Mouse (Mus musculus) forebrain, embryonic 12.5 days (tissue): Measurements from ENCODE around the gene Tnnt3. TPM values are rescaled to one million over a fixed set of nuclear protein-coding genes. Genes with fewer than 3 reads are reported as not detected.

Experiments
- ATAC-seq: fragments of 200-750 bp; cut with Nextera tagmentation; 2 replicates; pipeline ENCODE4 v1.8.0; 2017; ENCODE audit warnings: moderate TSS enrichment; ENCODE audit not compliant: low FRiP score
- H3K27ac ChIP-seq: fragments of 300-500 bp; sonication (generic); 2 replicates; pipeline ENCODE4 v1.5.1; 2016; ENCODE audit warnings: mild to moderate bottlenecking
- H3K27me3 ChIP-seq: fragments of 300-500 bp; sonication (generic); 2 replicates; pipeline ENCODE4 v1.6.1; 2016; ENCODE audit warnings: mild to moderate bottlenecking
- H3K36me3 ChIP-seq: fragments of 300-500 bp; sonication (generic); replicated peaks from 2 replicates; pipeline ENCODE4 v1.6.1; 2016; ENCODE audit warnings: mild to moderate bottlenecking
- H3K4me1 ChIP-seq: fragments of 300-500 bp; sonication (generic); 2 replicates; pipeline ENCODE4 v1.6.1; 2016
- H3K4me2 ChIP-seq: fragments of 300-500 bp; sonication (generic); 2 replicates; pipeline ENCODE4 v1.6.1; 2016; ENCODE audit warnings: mild to moderate bottlenecking, moderate library complexity
- H3K4me3 ChIP-seq: fragments of 300-500 bp; sonication (generic); replicated peaks from 2 replicates; pipeline ENCODE4 v1.5.1; 2016; ENCODE audit warnings: mild to moderate bottlenecking
- H3K9ac ChIP-seq: fragments of 300-500 bp; sonication (generic); 2 replicates; pipeline ENCODE4 v1.6.1; 2016; ENCODE audit warnings: mild to moderate bottlenecking
- H3K9me3 ChIP-seq: fragments of 300-500 bp; sonication (generic); 2 replicates; pipeline ENCODE4 v1.6.1; 2016
- WGBS: fragments of 180-500 bp; shearing (Covaris S2); methylation state at CpG from one replicate; pipeline ENCODE4 v1.1.7; 2016; 5-methylcytosine and 5-hydroxymethylcytosine counted together
- polyA plus RNA-seq: library from polyadenylated mRNA; unstranded; fragments of >200 nt; fragmentation: Nextera tagmentation; extraction: Ambion mirVana; gene quantifications from 2 replicates; pipeline ENCODE4 v1.2.1, GENCODE M21; 2016

Gene Tnnt3
- 0.78 TPM in 1 of 2 replicates, not detected in the other for polyA plus RNA-seq

GRCm38 (mm10) chr7:142498575-142498974 lies at the start of gene Tnnt3:
TSS of gene Tnnt3 (plus strand) at chr7:142498836.
- H3K9me3 ChIP-seq = no peaks in the 10 kb centered on the region
- H3K27ac ChIP-seq = no peak within 1 kb of the TSS
- H3K4me3 ChIP-seq = no peak within 1 kb of the TSS
- no peaks in the 10 kb centered on the region for H3K27me3 ChIP-seq
- no peak for ATAC-seq
- H3K4me1 ChIP-seq = no peaks in the 10 kb centered on the region
- 94% methylated on average over 2 of the region's 2 CpGs for WGBS
- no peak within 1 kb of the TSS for H3K9ac ChIP-seq
- H3K4me2 ChIP-seq = no peak within 1 kb of the TSS
- H3K36me3 ChIP-seq = no peaks in the 10 kb centered on the region

DNA sequence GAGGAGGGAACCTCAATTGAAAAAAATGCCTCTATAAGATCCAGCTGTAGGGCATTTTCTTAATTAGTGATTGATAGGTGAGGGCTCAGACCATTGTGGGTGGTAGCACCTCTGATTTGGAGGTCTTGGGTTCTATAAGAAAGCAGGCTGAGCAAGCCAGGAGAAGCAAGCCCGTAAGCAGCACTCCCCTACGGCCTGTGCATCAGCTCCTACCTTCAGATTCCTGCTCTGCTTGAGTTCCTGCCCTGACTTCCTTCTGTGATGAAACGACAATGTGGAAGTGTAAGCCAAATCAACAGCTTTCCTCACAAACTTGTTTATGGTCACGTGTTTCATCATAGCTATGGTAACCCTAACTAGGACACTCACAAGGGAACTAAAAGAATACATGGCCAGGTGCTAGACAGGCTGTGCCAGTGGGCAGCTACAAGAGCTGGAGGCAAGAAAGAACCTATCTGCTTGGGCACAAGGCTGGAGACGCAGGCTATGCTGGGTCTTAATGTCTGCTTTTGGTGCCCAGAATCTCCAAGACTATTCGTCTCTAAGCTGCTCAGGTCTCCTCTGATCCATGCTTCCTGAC lies 49.5 kb upstream of the Tnnt3 start:
- H3K9ac ChIP-seq = no peak overlapping the region
- 80% methylated on average over 6 of the region's 6 CpGs for WGBS
- H3K4me1 ChIP-seq = no peaks in the 10 kb centered on the region
- H3K36me3 ChIP-seq = no peaks in the 10 kb centered on the region
- H3K4me2 ChIP-seq = no peak overlapping the region
- no peaks in the 10 kb centered on the region for H3K27me3 ChIP-seq
- ATAC-seq = no peak
- H3K9me3 ChIP-seq = no peaks in the 10 kb centered on the region
- H3K27ac ChIP-seq = no peak overlapping the region
- H3K4me3 ChIP-seq = no peak overlapping the region

- peaks cover 26% of the 10 kb centered on the region for H3K4me1 ChIP-seq
- ATAC-seq = no peak
- H3K9me3 ChIP-seq = no peaks in the 10 kb centered on the region
- H3K4me3 ChIP-seq = no peak overlapping the region
- H3K4me2 ChIP-seq = no peak overlapping the region
- no peaks in the 10 kb centered on the region for H3K27me3 ChIP-seq
- H3K27ac ChIP-seq = peak overlapping the region; percentile 75; the same call in 1 of the 2 replicates
- H3K36me3 ChIP-seq = no peaks in the 10 kb centered on the region
- 24% methylated on average over 1 of the region's 1 CpGs for WGBS
- H3K9ac ChIP-seq = no peak overlapping the region
Measured at GRCm38 (mm10) chr7:142454706-142455105, 43.9 kb upstream of the Tnnt3 start.

DNA sequence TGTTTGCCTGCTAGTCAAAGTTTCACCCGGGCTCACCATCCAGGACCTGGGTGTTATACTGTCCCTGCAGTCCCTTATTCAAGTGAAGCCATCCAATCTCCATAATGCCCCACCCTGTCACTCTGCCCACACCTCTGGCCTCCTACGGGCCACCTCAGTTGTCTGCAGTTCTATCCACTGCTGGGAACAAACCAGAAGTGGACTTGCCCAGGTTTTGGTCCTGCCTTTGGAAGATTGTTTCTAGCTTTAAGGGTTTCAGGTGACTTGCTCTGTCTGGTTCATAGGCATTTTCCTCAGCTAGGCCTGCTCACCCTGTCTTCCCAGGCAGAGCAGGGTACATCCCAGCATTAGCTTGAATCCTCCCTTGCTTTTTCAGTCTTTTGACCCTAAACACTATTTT lies 43.4 kb upstream of the Tnnt3 start:
- Histone ChIP-seq H3K36me3 (no peaks in the 10 kb centered on the region), H3K27ac (peak overlapping the region; percentile 75; the same call in 1 of the 2 replicates), H3K4me2 (no peak overlapping the region), H3K27me3 (no peaks in the 10 kb centered on the region), H3K9ac (no peak overlapping the region), H3K9me3 (no peaks in the 10 kb centered on the region), H3K4me1 (peaks cover 26% of the 10 kb centered on the region), H3K4me3 (no peak overlapping the region)
- no peak for ATAC-seq
- WGBS = 61% methylated on average over 2 of the region's 2 CpGs

DNA sequence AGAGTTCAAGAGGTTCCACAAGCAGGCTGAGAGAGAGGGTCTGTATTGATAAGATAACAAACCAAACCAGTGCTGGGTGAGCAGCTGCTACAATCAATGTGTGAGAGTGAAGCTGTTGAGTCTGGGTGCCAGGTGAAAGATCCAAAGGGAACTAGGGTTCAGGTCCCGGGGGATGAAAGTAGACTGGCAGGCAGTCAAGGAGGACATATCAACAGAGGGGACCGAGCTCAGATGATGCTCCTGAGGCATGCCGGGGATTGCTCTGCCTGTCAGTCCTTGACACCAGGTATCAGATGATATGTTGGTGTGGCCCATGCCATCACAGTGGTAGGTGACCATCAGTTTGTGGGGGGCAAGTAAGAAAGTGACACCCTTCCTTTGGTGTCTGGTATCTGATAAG lies 41.8 kb upstream of the Tnnt3 start:
- H3K27ac ChIP-seq = peak overlapping the region; percentile 77
- H3K9me3 ChIP-seq = no peaks in the 10 kb centered on the region
- H3K36me3 ChIP-seq = no peaks in the 10 kb centered on the region
- ATAC-seq = no peak
- peaks cover 26% of the 10 kb centered on the region for H3K4me1 ChIP-seq
- no peak overlapping the region for H3K4me2 ChIP-seq
- no peak overlapping the region for H3K9ac ChIP-seq
- H3K27me3 ChIP-seq = no peaks in the 10 kb centered on the region
- 86% methylated on average over 3 of the region's 3 CpGs for WGBS
- H3K4me3 ChIP-seq = no peak overlapping the region

DNA sequence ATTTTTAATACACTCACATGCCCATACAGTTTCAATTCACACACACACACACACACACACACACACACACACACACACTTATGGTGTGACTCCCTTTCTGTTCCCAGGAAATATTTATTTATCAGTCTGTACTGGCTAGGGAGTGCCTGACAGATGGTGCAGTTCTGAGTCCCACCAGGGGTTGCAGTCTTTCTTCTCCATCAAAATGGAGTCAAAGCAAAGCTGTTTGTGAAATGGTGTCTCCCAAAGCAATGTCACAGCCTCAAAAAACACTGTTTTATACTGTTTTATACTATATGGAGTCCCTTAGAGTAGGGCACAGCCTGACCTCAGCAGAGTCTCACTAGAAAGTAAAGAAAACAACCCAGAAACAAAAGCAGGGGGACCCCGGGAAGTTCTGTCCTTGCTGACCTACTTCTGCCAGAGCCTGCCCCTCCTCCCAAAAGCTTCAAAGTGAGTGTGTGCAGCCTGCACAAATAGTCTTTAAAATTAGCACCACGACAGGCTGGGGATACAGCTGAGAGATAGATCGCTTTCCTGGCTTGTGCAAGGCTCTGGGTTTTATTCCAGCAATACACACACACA lies 41.3 kb upstream of the Tnnt3 start:
- H3K9ac ChIP-seq = no peak overlapping the region
- 25% methylated on average over 3 of the region's 3 CpGs for WGBS
- peak overlapping the region; percentile 77 for H3K27ac ChIP-seq
- no peaks in the 10 kb centered on the region for H3K36me3 ChIP-seq
- no peak overlapping the region for H3K4me2 ChIP-seq
- no peaks in the 10 kb centered on the region for H3K27me3 ChIP-seq
- peak; percentile 72 for ATAC-seq
- peaks cover 26% of the 10 kb centered on the region for H3K4me1 ChIP-seq
- no peaks in the 10 kb centered on the region for H3K9me3 ChIP-seq
- H3K4me3 ChIP-seq = no peak overlapping the region

GRCm38 (mm10) chr7:142458026-142458425 lies 40.6 kb upstream of the Tnnt3 start:
- Histone ChIP-seq H3K4me3 (no peak overlapping the region), H3K36me3 (no peaks in the 10 kb centered on the region), H3K4me2 (no peak overlapping the region), H3K27ac (peak overlapping the region; percentile 77), H3K27me3 (0 out of 2 replicates have a peak, but pooled peaks cover 3% of the 10 kb centered on the region), H3K9me3 (no peaks in the 10 kb centered on the region), H3K9ac (no peak overlapping the region), H3K4me1 (peaks cover 26% of the 10 kb centered on the region)
- WGBS = 55% methylated on average over 2 of the region's 2 CpGs
- ATAC-seq = no peak

DNA sequence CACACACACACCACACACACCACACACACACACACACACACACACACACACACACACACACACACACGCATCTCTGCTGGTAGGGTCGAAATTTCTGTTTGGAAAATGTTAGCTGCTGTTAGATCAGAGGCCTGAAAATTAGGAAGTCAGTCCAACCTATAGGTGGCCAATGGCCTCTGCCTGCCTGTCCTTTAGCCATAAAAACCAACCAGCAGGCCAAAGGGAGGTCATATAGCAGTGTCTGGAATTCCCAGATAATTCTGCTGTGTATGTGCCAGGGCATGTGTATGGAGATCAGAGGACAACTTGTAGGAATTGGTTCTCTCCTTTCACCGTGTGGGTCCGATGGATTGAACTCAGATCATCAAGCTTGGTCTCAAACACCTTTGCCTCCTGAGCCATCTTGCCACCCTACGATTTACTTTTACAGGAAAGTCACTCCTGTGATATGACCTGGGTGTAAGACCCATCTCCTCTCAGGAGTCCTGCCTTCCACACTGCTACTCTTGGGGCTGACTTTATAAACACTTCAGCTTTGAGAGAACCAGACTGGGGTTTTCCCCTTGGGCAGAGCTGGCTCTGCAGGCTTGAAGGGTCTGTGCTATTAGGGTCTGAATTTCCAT lies 39.8 kb upstream of the Tnnt3 start:
- H3K9ac ChIP-seq = no peak overlapping the region
- H3K27me3 ChIP-seq = 0 out of 2 replicates have a peak, but pooled peaks cover 4% of the 10 kb centered on the region
- H3K9me3 ChIP-seq = no peaks in the 10 kb centered on the region
- no peak overlapping the region for H3K4me3 ChIP-seq
- 85% methylated on average over 5 of the region's 5 CpGs for WGBS
- no peaks in the 10 kb centered on the region for H3K36me3 ChIP-seq
- H3K4me2 ChIP-seq = no peak overlapping the region
- H3K27ac ChIP-seq = peak overlapping the region; percentile 77; the same call in 1 of the 2 replicates
- peaks cover 26% of the 10 kb centered on the region for H3K4me1 ChIP-seq
- no peak for ATAC-seq

- Histone ChIP-seq H3K4me2 (no peak overlapping the region), H3K9ac (no peak overlapping the region), H3K4me1 (peaks cover 26% of the 10 kb centered on the region), H3K36me3 (no peaks in the 10 kb centered on the region), H3K4me3 (no peak overlapping the region), H3K27ac (0 out of 2 replicates have a peak overlapping the region, but pooled peaks have one; percentile 53), H3K9me3 (no peaks in the 10 kb centered on the region), H3K27me3 (0 out of 2 replicates have a peak, but pooled peaks cover 4% of the 10 kb centered on the region)
- 75% methylated on average over 2 of the region's 2 CpGs for WGBS
- ATAC-seq = no peak
Measured at GRCm38 (mm10) chr7:142459299-142459691, 39.3 kb upstream of the Tnnt3 start.

- no peak within 1 kb of the TSS for H3K4me3 ChIP-seq
- H3K9me3 ChIP-seq = no peaks in the 10 kb centered on the region
- 0 out of 2 replicates have a peak, but pooled peaks cover 4% of the 10 kb centered on the region for H3K27me3 ChIP-seq
- no peak for ATAC-seq
- no peak within 1 kb of the TSS for H3K4me2 ChIP-seq
- H3K4me1 ChIP-seq = peaks cover 19% of the 10 kb centered on the region
- no peak within 1 kb of the TSS for H3K27ac ChIP-seq
- no peak within 1 kb of the TSS for H3K9ac ChIP-seq
- no peaks in the 10 kb centered on the region for H3K36me3 ChIP-seq
- WGBS = 95% methylated on average over 7 of the region's 7 CpGs
Measured at GRCm38 (mm10) chr7:142460636-142461077, 38.0 kb upstream of the Tnnt3 start, which contains the start of gene Lsp1. TSS of gene Lsp1 (plus strand) at chr7:142460809.

DNA sequence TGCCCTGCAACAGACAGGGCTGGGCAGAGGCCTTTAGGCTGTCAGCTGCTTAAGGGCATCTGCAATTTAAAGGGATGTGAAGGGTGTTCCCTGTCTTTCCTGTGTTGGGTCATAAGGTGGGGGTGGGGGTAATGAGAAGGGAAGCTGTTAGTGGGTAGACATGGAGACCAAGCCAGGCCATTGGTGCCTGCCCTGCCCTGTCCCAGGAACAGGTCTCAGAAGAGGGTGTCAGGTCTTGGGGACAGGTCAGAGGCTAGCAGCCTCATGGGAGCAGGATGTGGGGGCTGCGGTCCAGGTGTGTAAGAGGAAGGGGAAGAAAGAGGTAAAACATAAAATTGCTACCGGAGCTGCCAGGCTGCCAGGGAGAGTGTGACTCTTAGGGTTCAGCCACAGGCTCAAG lies 37.2 kb upstream of the Tnnt3 start:
- H3K9me3 ChIP-seq = no peaks in the 10 kb centered on the region
- H3K36me3 ChIP-seq = no peaks in the 10 kb centered on the region
- H3K4me2 ChIP-seq = no peak overlapping the region
- H3K9ac ChIP-seq = no peak overlapping the region
- ATAC-seq = no peak
- no peak overlapping the region for H3K4me3 ChIP-seq
- H3K4me1 ChIP-seq = peaks cover 17% of the 10 kb centered on the region
- WGBS = 94% methylated on average over 2 of the region's 2 CpGs
- 0 out of 2 replicates have a peak, but pooled peaks cover 4% of the 10 kb centered on the region for H3K27me3 ChIP-seq
- H3K27ac ChIP-seq = no peak overlapping the region

GRCm38 (mm10) chr7:142462190-142462589 lies 36.4 kb upstream of the Tnnt3 start:
- ATAC-seq = no peak
- H3K27ac ChIP-seq = no peak overlapping the region

More at GRCm38 (mm10) chr7:142462190-142462589, 36.4 kb upstream of the Tnnt3 start:
- Histone ChIP-seq H3K9me3 (no peaks in the 10 kb centered on the region), H3K27me3 (0 out of 2 replicates have a peak, but pooled peaks cover 4% of the 10 kb centered on the region), H3K4me2 (no peak overlapping the region), H3K4me1 (peaks cover 10% of the 10 kb centered on the region), H3K4me3 (no peak overlapping the region), H3K9ac (no peak overlapping the region), H3K36me3 (no peaks in the 10 kb centered on the region)
- WGBS = 88% methylated on average over 6 of the region's 6 CpGs
